Mouse (Mus musculus) cerebellum, adult 11 months (tissue): ENCODE measurements around the gene Nrxn1.

Experiments used
- DNase-seq: peaks from one replicate; pipeline ENCODE4 v3.0.0; 2022

Gene Nrxn1

GRCm38 (mm10) chr17:90650279-90650678, 442.6 kb downstream of the Nrxn1 start:
- no peak for DNase-seq

- DNase-seq: no peak
Observed at GRCm38 (mm10) chr17:90638970-90639524, 453.8 kb downstream of the Nrxn1 start.

- no peak for DNase-seq
Observed at GRCm38 (mm10) chr17:90638183-90638727, 454.6 kb downstream of the Nrxn1 start.

- no peak for DNase-seq
Observed at GRCm38 (mm10) chr17:90631371-90631770, 461.5 kb downstream of the Nrxn1 start.

GRCm38 (mm10) chr17:90629851-90630250, 463.0 kb downstream of the Nrxn1 start:
- peak; percentile 79 for DNase-seq

GRCm38 (mm10) chr17:90628469-90628868, 464.4 kb downstream of the Nrxn1 start:
- peak; percentile 49 for DNase-seq

GRCm38 (mm10) chr17:90628004-90628403, 464.9 kb downstream of the Nrxn1 start:
- DNase-seq: no peak

GRCm38 (mm10) chr17:90627395-90627794, 465.5 kb downstream of the Nrxn1 start:
- DNase-seq: peak; percentile 26

- DNase-seq: no peak
Observed at GRCm38 (mm10) chr17:90624591-90625266, 468.1 kb downstream of the Nrxn1 start.

GRCm38 (mm10) chr17:90621828-90622227, 471.0 kb downstream of the Nrxn1 start:
- DNase-seq: no peak

GRCm38 (mm10) chr17:90615019-90615418, 477.9 kb downstream of the Nrxn1 start:
- DNase-seq: no peak

- DNase-seq: no peak
Observed at GRCm38 (mm10) chr17:90607427-90607806, 485.5 kb downstream of the Nrxn1 start.

- DNase-seq: peak; percentile 87
Observed at GRCm38 (mm10) chr17:90606718-90607426, 486.0 kb downstream of the Nrxn1 start.

GRCm38 (mm10) chr17:90599570-90600524, 493.0 kb downstream of the Nrxn1 start:
- DNase-seq: no peak

- DNase-seq: no peak
Observed at GRCm38 (mm10) chr17:90594798-90595533, 497.9 kb downstream of the Nrxn1 start.

- no peak for DNase-seq
Observed at GRCm38 (mm10) chr17:90586891-90587290, 506.0 kb downstream of the Nrxn1 start.

- peak; percentile 47 for DNase-seq
Observed at GRCm38 (mm10) chr17:90584666-90585195, 508.1 kb downstream of the Nrxn1 start.

GRCm38 (mm10) chr17:90583826-90584534, 508.9 kb downstream of the Nrxn1 start:
- no peak for DNase-seq

GRCm38 (mm10) chr17:90583196-90583595, 509.7 kb downstream of the Nrxn1 start:
- no peak for DNase-seq

GRCm38 (mm10) chr17:90569877-90570276, 523.0 kb downstream of the Nrxn1 start:
- no peak for DNase-seq

GRCm38 (mm10) chr17:90565186-90565585, 527.7 kb downstream of the Nrxn1 start:
- peak; percentile 63 for DNase-seq
